Mouse (Mus musculus): ENCODE measurements at regions not wholly inside any gene's neighbourhood (a gene's known extent, or its start where the extent isn't known, plus 50 kb on each side); places are given as distances from the start of the nearest gene placed in this dataset.

GRCm38 (mm10) chr3:140566996-140567517 is 645.1 kb downstream of the Pdha2 start:
- ChIA-PET POLR2A (interaction anchor here in 1 of 4 experiments (0.6 kb wide), 1 partner anchor 168 kb away, joined by 3 read pairs; no protein-coding TSS in a partner anchor), CTCF (no interaction called here)

- CTCF ChIA-PET, result no interaction called here
- POLR2A ChIA-PET, result no interaction called here
Measured at GRCm38 (mm10) chr3:140554736-140555135, 657.4 kb downstream of the Pdha2 start.

- ChIA-PET CTCF (no interaction called here), POLR2A (no interaction called here)
Measured at GRCm38 (mm10) chr3:140548483-140548882, 663.7 kb downstream of the Pdha2 start.

GRCm38 (mm10) chr3:140531747-140532502 is 680.2 kb downstream of the Pdha2 start:
- ChIA-PET POLR2A (no interaction called here), CTCF (no interaction called here)

GRCm38 (mm10) chr3:140521653-140522278 is 690.4 kb downstream of the Pdha2 start:
- ChIA-PET POLR2A (no interaction called here), CTCF (no interaction called here)

GRCm38 (mm10) chr3:140510835-140511234 is 701.3 kb downstream of the Pdha2 start:
- CTCF ChIA-PET, result no interaction called here
- POLR2A ChIA-PET, result no interaction called here

- ChIA-PET POLR2A (no interaction called here), CTCF (no interaction called here)
Measured at GRCm38 (mm10) chr3:140510094-140510493, 702.1 kb downstream of the Pdha2 start.

- CTCF ChIA-PET, result no interaction called here
Measured at GRCm38 (mm10) chr3:140494134-140494533, 718.0 kb downstream of the Pdha2 start.

GRCm38 (mm10) chr3:140477670-140478208 is 734.4 kb downstream of the Pdha2 start:
- CTCF ChIA-PET, result no interaction called here
- POLR2A ChIA-PET, result no interaction called here

More at GRCm38 (mm10) chr3:140494134-140494533, 718.0 kb downstream of the Pdha2 start:
- POLR2A ChIA-PET, result no interaction called here

GRCm38 (mm10) chr3:140476534-140476933 is 735.6 kb downstream of the Pdha2 start:
- ChIA-PET POLR2A (interaction anchor here in 1 of 4 experiments (0.6 kb wide), 1 partner anchor 72 kb away, joined by 3 read pairs; no protein-coding TSS in a partner anchor), CTCF (no interaction called here)

GRCm38 (mm10) chr3:140452513-140452912 is 759.6 kb downstream of the Pdha2 start:
- ChIA-PET POLR2A (no interaction called here), CTCF (no interaction called here)

- ChIA-PET POLR2A (interaction anchor here in 1 of 4 experiments (1.0 kb wide), 1 partner anchor 24 kb away, joined by 3 read pairs; no protein-coding TSS in a partner anchor), CTCF (no interaction called here)
Measured at GRCm38 (mm10) chr3:140451148-140451547, 761.0 kb downstream of the Pdha2 start.

- CTCF ChIA-PET, result no interaction called here
- POLR2A ChIA-PET, result no interaction called here
Measured at GRCm38 (mm10) chr3:140409239-140409638, 802.9 kb downstream of the Pdha2 start.
